Mouse (Mus musculus) erythroblast, embryonic 14.5 days (primary cell): Measurements from ENCODE around the gene Bend6.

Source experiments
- GATA1 ChIP-seq: IDR thresholded peaks from 2 replicates; pipeline ENCODE4 v1.6.1; 2012; ENCODE audit warnings: low read length, inconsistent platforms, mixed read lengths
- TAL1 ChIP-seq: IDR thresholded peaks from 3 replicates; pipeline ENCODE4 v1.6.1; 2012; ENCODE audit warnings: low read length, inconsistent platforms, mixed read lengths

- TF ChIP-seq TAL1 = no peak
- TF ChIP-seq GATA1 = no peak
Observed at GRCm38 (mm10) chr1:33873561-33873960, 34.1 kb downstream of the Bend6 start.
